Comparison of ENCODE assay signal across 13 mouse cellular contexts in genomic region chr12:99609643-99610042, GRCm38 (mm10). TPM values are rescaled to one million over a fixed set of nuclear protein-coding genes. Genes with fewer than 3 reads are reported as not detected.
A peak's percentile ranks its signal among the peaks of the same experiment; 100 is the strongest.
DNase-seq lines count a peak whose midpoint lies in the region; ATAC-seq and TF ChIP-seq lines count a peak whose summit lies in the region.
"Had no signal": no experiment of that assay in that cellular context is flagged by ENCODE, and none has a peak within 500 bp of the region (broad histone marks: within the 10 kb centered on the region; RNA-seq: fewer than 3 reads in every experiment).

No protein-coding gene starts in this region.

- TF ChIP-seq POLR2A in lung, adult 2 months (IDR thresholded peaks at IDR 0.05; ENCODE audit: borderline replicate concordance, extremely low read depth, low read depth, low read length), result no peak

- DNase-seq in lung, embryonic 14.5 days, result peak; percentile 21
- DNase-seq in lung, adult 2 months, result no peak
- DNase-seq in gastrocnemius, postnatal 14 days, result peak; percentile 33
- peak; percentile 35 for DNase-seq in lung, postnatal 25 days (ENCODE audit: low spot score)
- DNase-seq: thymus, postnatal 14 days had no signal

- no peak for TF ChIP-seq CTCF in lung, embryonic 14.5 days (IDR thresholded peaks at IDR 0.05; ENCODE audit: low read depth)
- TF ChIP-seq CTCF in lung, adult 2 months (IDR thresholded peaks at IDR 0.05; ENCODE audit: insufficient read depth, low read length), result no peak

- H3K27ac ChIP-seq in lung, embryonic 14.5 days (ENCODE audit: low read depth), result no peak overlapping the region
- H3K27ac ChIP-seq in heart, embryonic 14.5 days (replicated peaks in 1 of 2; ENCODE audit: control insufficient read depth in 1 of 2, insufficient read depth in 1 of 2, low read depth in 2 of 2, low read length in 2 of 2), result peak overlapping the region; percentile 80 to 86
- no peak overlapping the region for H3K27ac ChIP-seq in forebrain, embryonic 16.5 days (ENCODE audit: low read length)
- H3K27ac ChIP-seq in forebrain, embryonic 15.5 days (replicated peaks), result no peak overlapping the region
- H3K27ac ChIP-seq: embryonic facial prominence, embryonic 13.5 days; forebrain, embryonic 12.5 days; intestine, embryonic 15.5 days; neural tube, embryonic 15.5 days had no signal

- no peak overlapping the region for H3K4me2 ChIP-seq in lung, embryonic 14.5 days
- no peak overlapping the region for H3K4me2 ChIP-seq in heart, embryonic 14.5 days (ENCODE audit: low read length)
- no peak overlapping the region for H3K4me2 ChIP-seq in forebrain, embryonic 16.5 days (ENCODE audit: low read length)
- no peak overlapping the region for H3K4me2 ChIP-seq in forebrain, embryonic 15.5 days (replicated peaks)
- H3K4me2 ChIP-seq: embryonic facial prominence, embryonic 13.5 days; forebrain, embryonic 12.5 days; intestine, embryonic 15.5 days; neural tube, embryonic 15.5 days had no signal

- intact Hi-C loops in gastrocnemius, postnatal 14 days (cut with DNase I; ENCODE audit: low total_unique reads), result no loop called here

- no peak; the same call in 1 of the 2 replicates for ATAC-seq in lung, embryonic 14.5 days (ENCODE audit: insufficient read depth)
- peak; percentile 84; the same call in 1 of the 2 replicates for ATAC-seq in heart, embryonic 14.5 days (ENCODE audit: insufficient number of reproducible peaks, insufficient read depth, low FRiP score, low read depth)
- ATAC-seq in forebrain, embryonic 16.5 days, result no peak
- no peak for ATAC-seq in forebrain, embryonic 15.5 days (replicated peaks)
- no peak for ATAC-seq in megakaryocyte-erythroid progenitor cell, adult 5-6 weeks (replicated peaks; ENCODE audit: low FRiP score, low TSS enrichment, poor library complexity, severe bottlenecking)
- ATAC-seq: intestine, embryonic 15.5 days had no signal

- no peak overlapping the region for H3K9ac ChIP-seq in lung, embryonic 14.5 days
- H3K9ac ChIP-seq in heart, embryonic 14.5 days (ENCODE audit: low read length), result no peak overlapping the region
- no peak overlapping the region for H3K9ac ChIP-seq in forebrain, embryonic 16.5 days (replicated peaks; ENCODE audit: low read depth, low read length)
- H3K9ac ChIP-seq in forebrain, embryonic 15.5 days (replicated peaks), result no peak overlapping the region
- H3K9ac ChIP-seq: embryonic facial prominence, embryonic 13.5 days; forebrain, embryonic 12.5 days; intestine, embryonic 15.5 days; neural tube, embryonic 15.5 days had no signal

- 62% methylated on average over 5 of the region's 5 CpGs for WGBS in lung, embryonic 14.5 days
- WGBS in lung, adult 2 months, result 74% methylated on average over 5 of the region's 5 CpGs
- WGBS in heart, embryonic 14.5 days, result 50% methylated on average over 5 of the region's 5 CpGs
- WGBS in forebrain, embryonic 16.5 days, result 91% methylated on average over 5 of the region's 5 CpGs
- 87% methylated on average over 5 of the region's 5 CpGs for WGBS in forebrain, embryonic 15.5 days

- no peaks in the 10 kb centered on the region for H3K27me3 ChIP-seq in lung, embryonic 14.5 days (ENCODE audit: insufficient read depth, low read length)
- H3K27me3 ChIP-seq in heart, embryonic 14.5 days (ENCODE audit: control insufficient read depth, insufficient read depth, low read length), result no peaks in the 10 kb centered on the region
- H3K27me3 ChIP-seq in forebrain, embryonic 16.5 days (replicated peaks; ENCODE audit: control insufficient read depth, insufficient read depth, low read length), result no peaks in the 10 kb centered on the region
- no peaks in the 10 kb centered on the region for H3K27me3 ChIP-seq in forebrain, embryonic 15.5 days
- H3K27me3 ChIP-seq: embryonic facial prominence, embryonic 13.5 days; intestine, embryonic 15.5 days; neural tube, embryonic 15.5 days had no signal

- no peak overlapping the region for H3K4me3 ChIP-seq in lung, embryonic 14.5 days (ENCODE audit: low read depth, low read length)
- no peak overlapping the region for H3K4me3 ChIP-seq in lung, adult 2 months (replicated peaks; ENCODE audit: extremely low read depth, low read depth, low read length)
- H3K4me3 ChIP-seq in heart, embryonic 14.5 days (ENCODE audit: control insufficient read depth in 1 of 2, insufficient read depth in 1 of 2, low read depth in 1 of 2, low read length in 2 of 2), result no peak overlapping the region
- no peak overlapping the region for H3K4me3 ChIP-seq in forebrain, embryonic 16.5 days (replicated peaks; ENCODE audit: low read length)
- no peak overlapping the region for H3K4me3 ChIP-seq in forebrain, embryonic 15.5 days
- H3K4me3 ChIP-seq: embryonic facial prominence, embryonic 13.5 days; forebrain, embryonic 12.5 days; intestine, embryonic 15.5 days; neural tube, embryonic 15.5 days had no signal

- H3K9me3 ChIP-seq in lung, embryonic 14.5 days (ENCODE audit: low read depth, low read length), result no peaks in the 10 kb centered on the region
- H3K9me3 ChIP-seq in heart, embryonic 14.5 days (ENCODE audit: control insufficient read depth, low read length), result no peaks in the 10 kb centered on the region
- no peaks in the 10 kb centered on the region for H3K9me3 ChIP-seq in forebrain, embryonic 16.5 days (ENCODE audit: control insufficient read depth, low read length)
- H3K9me3 ChIP-seq in forebrain, embryonic 15.5 days, result no peaks in the 10 kb centered on the region
- H3K9me3 ChIP-seq: embryonic facial prominence, embryonic 13.5 days; forebrain, embryonic 12.5 days; intestine, embryonic 15.5 days; neural tube, embryonic 15.5 days had no signal

- no peaks in the 10 kb centered on the region for H3K36me3 ChIP-seq in lung, embryonic 14.5 days (ENCODE audit: insufficient read depth)
- H3K36me3 ChIP-seq in heart, embryonic 14.5 days (ENCODE audit: control insufficient read depth, insufficient read depth, low read length), result no peaks in the 10 kb centered on the region
- H3K36me3 ChIP-seq in forebrain, embryonic 16.5 days (ENCODE audit: control insufficient read depth, insufficient read depth), result no peaks in the 10 kb centered on the region
- H3K36me3 ChIP-seq in forebrain, embryonic 15.5 days, result no peaks in the 10 kb centered on the region
- H3K36me3 ChIP-seq: embryonic facial prominence, embryonic 13.5 days; forebrain, embryonic 12.5 days; intestine, embryonic 15.5 days; neural tube, embryonic 15.5 days had no signal

- no peaks in the 10 kb centered on the region for H3K4me1 ChIP-seq in lung, embryonic 14.5 days (ENCODE audit: insufficient read depth)
- peaks cover 3% of the 10 kb centered on the region; the same call in 1 of the 2 replicates for H3K4me1 ChIP-seq in lung, adult 2 months (ENCODE audit: control insufficient read depth, insufficient read depth, low read length)
- peaks cover 12 to 14% of the 10 kb centered on the region in 2 experiments for H3K4me1 ChIP-seq in heart, embryonic 14.5 days (ENCODE audit: control insufficient read depth in 2 of 2, insufficient read depth in 2 of 2, low read length in 2 of 2)
- H3K4me1 ChIP-seq in forebrain, embryonic 16.5 days (replicated peaks; ENCODE audit: control insufficient read depth, insufficient read depth, low read length), result no peaks in the 10 kb centered on the region
- H3K4me1 ChIP-seq in forebrain, embryonic 15.5 days, result no peaks in the 10 kb centered on the region
- H3K4me1 ChIP-seq: embryonic facial prominence, embryonic 13.5 days; forebrain, embryonic 12.5 days; intestine, embryonic 15.5 days; neural tube, embryonic 15.5 days had no signal

RNA-seq across cellular contexts. Expression of gene Foxn3, which starts 46.3 kb away (rescaled TPM):
- 69.1 and 72.5 TPM in 2 replicates for polyA plus RNA-seq in lung, embryonic 14.5 days (2014; fragmentation: Nextera tagmentation; extraction: Ambion mirVana)
- 43.6 and 48.2 TPM in 2 replicates for polyA plus RNA-seq in lung, adult 2 months (2012; rRNA removed)
- total RNA-seq in gastrocnemius, postnatal 14 days (2021), result 100 to 1,000 TPM; 194 TPM
- polyA plus RNA-seq in heart, embryonic 14.5 days (2014; fragmentation: Nextera tagmentation; extraction: Ambion mirVana), result 78.3 and 81.0 TPM in 2 replicates
- 71.0 and 78.0 TPM in 2 replicates for polyA plus RNA-seq in forebrain, embryonic 16.5 days (2015; fragmentation: Nextera tagmentation; extraction: Ambion mirVana)
- polyA plus RNA-seq in forebrain, embryonic 15.5 days (2015; fragmentation: Nextera tagmentation; extraction: Ambion mirVana), result 86.4 and 90.5 TPM in 2 replicates
- total RNA-seq in megakaryocyte-erythroid progenitor cell, adult 5-6 weeks (2014; fragmentation: Nextera tagmentation), result 118 and 140 TPM in 2 replicates
- 36.9 and 47.6 TPM in 2 replicates for total RNA-seq in megakaryocyte-erythroid progenitor cell, adult 5-6 weeks (2017)

Comparison
In these comparisons a context has a peak if more than half of its experiments do, and no peak if none do; other contexts are left out.
1. H3K27ac ChIP-seq: peak in heart, embryonic 14.5 days (2 of 2); none in lung, embryonic 14.5 days (single experiment), forebrain, embryonic 16.5 days (single experiment) and forebrain, embryonic 15.5 days (single experiment).